Mouse (Mus musculus) kidney, adult 2 months (tissue): Measurements from ENCODE around the gene Dlg2. TPM values are rescaled to one million over a fixed set of nuclear protein-coding genes. Genes with fewer than 3 reads are reported as not detected.

Experiments
- DNase-seq: peaks from one replicate; pipeline ENCODE4 v3.0.0; 2021
- H3K27ac ChIP-seq: fragments of 200-500 bp; 2 replicates; pipeline ENCODE4 v1.5.1; 2012; ENCODE audit warnings: low read depth, low read length, control low read depth, inconsistent platforms; ENCODE audit not compliant: insufficient read depth
- H3K27me3 ChIP-seq: fragments of 200-500 bp; replicated peaks from 2 replicates; pipeline ENCODE4 v1.6.1; 2012; ENCODE audit warnings: mild to moderate bottlenecking, moderate library complexity, low read length, inconsistent platforms; ENCODE audit not compliant: control insufficient read depth, insufficient read depth
- H3K36me3 ChIP-seq: fragments of 200-500 bp; 2 replicates; pipeline ENCODE4 v1.6.1; 2012; ENCODE audit warnings: mild to moderate bottlenecking, moderate library complexity, low read length, inconsistent platforms; ENCODE audit not compliant: control insufficient read depth, insufficient read depth
- H3K4me1 ChIP-seq: fragments of 200-500 bp; 2 replicates; pipeline ENCODE4 v1.6.1; 2011; ENCODE audit warnings: low read length; ENCODE audit not compliant: control insufficient read depth, insufficient read depth
- H3K4me3 ChIP-seq: fragments of 200-500 bp; 2 replicates; pipeline ENCODE4 v1.5.1; 2011; ENCODE audit warnings: mild to moderate bottlenecking, low read depth, low read length, control low read depth; ENCODE audit not compliant: insufficient read depth
- CTCF ChIP-seq: fragments of 200-500 bp; conservative IDR thresholded peaks from 2 replicates; pipeline ENCODE4 v1.5.1; 2011; ENCODE audit warnings: low read depth, mild to moderate bottlenecking, control low read depth, low read length, moderate library complexity, mixed read lengths; ENCODE audit not compliant: insufficient read depth, insufficient read length
- POLR2A ChIP-seq: fragments of 200-500 bp; IDR thresholded peaks from one replicate; pipeline ENCODE4 v1.6.1; 2011; ENCODE audit warnings: low read depth, low read length, control low read depth
- WGBS: fragments of 180-500 bp; shearing (Covaris S2); methylation state at CpG from one replicate; pipeline ENCODE4 v1.1.7; 2018; 5-methylcytosine and 5-hydroxymethylcytosine counted together
- polyA plus RNA-seq: library from polyadenylated mRNA; depleted of rRNA; stranded (reverse); fragments of >200 nt; gene quantifications from 2 replicates; pipeline ENCODE4 v1.2.3, GENCODE M21; 2012

Dlg2 gene
- polyA plus RNA-seq, 1 experiment, result 2.1 TPM

GRCm38 (mm10) chr7:91806632-91807031 lies 1330.2 kb downstream of the Dlg2 start:
- Histone ChIP-seq H3K36me3 (no peaks in the 10 kb centered on the region), H3K27ac (no peak overlapping the region), H3K27me3 (no peaks in the 10 kb centered on the region), H3K4me3 (no peak overlapping the region), H3K4me1 (no peaks in the 10 kb centered on the region)
- 54% methylated on average over 4 of the region's 4 CpGs for WGBS
- no peak for TF ChIP-seq POLR2A
- TF ChIP-seq CTCF, result no peak
- DNase-seq, result no peak

DNA sequence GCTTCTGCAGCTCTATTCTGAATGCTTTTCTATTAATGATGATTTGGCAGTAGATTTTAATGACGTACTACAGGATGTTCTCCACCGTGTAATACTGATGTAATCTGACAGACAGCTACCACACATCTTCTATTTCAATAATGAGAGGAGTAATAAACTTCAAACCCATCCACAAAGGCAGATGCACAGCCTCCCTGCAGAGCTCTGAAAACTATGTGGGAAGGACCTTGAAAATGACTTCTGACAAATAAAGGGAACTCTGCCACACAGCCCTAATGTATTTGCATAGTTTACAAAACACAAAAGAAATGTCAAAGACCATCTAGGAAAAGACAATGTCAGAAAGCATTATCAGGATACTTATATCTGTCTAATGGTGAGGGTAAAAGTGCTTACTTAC lies 1334.3 kb downstream of the Dlg2 start:
- H3K27ac ChIP-seq, result no peak overlapping the region

DNA sequence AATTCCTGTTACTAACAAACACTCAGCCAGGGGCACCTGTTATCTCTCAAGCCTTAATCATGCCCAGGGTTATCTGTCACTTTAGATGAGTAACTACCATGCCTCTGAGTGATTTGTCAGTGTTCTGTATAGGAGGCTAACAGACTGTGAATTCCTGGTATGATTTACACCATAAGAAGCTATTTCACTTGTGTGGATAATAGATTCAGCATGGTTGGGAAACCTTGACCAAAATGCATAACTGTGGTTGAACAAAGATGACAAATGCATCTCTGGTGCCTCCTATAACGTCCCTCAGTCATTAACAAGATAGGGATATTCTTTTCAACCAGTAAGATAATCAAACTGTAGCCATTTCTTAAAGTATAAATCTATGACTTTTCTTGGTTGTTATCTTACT lies 1341.5 kb downstream of the Dlg2 start:
- 59% methylated on average over 1 of the region's 1 CpGs for WGBS

More for the DNA sequence above, 1334.3 kb downstream of the Dlg2 start:
- Histone ChIP-seq H3K4me3 (no peak overlapping the region), H3K36me3 (no peaks in the 10 kb centered on the region), H3K27me3 (no peaks in the 10 kb centered on the region), H3K4me1 (no peaks in the 10 kb centered on the region)
- TF ChIP-seq POLR2A, result no peak
- TF ChIP-seq CTCF, result no peak
- DNase-seq, result no peak
- 40% methylated on average over 2 of the region's 2 CpGs for WGBS

GRCm38 (mm10) chr7:91832207-91832606 lies 1355.7 kb downstream of the Dlg2 start:
- Histone ChIP-seq H3K27ac (0 out of 2 replicates have a peak overlapping the region, but pooled peaks have one; percentile 11), H3K4me1 (no peaks in the 10 kb centered on the region), H3K4me3 (no peak overlapping the region), H3K36me3 (no peaks in the 10 kb centered on the region), H3K27me3 (no peaks in the 10 kb centered on the region)
- 55% methylated on average over 5 of the region's 5 CpGs for WGBS
- DNase-seq, result peak; percentile 1
- TF ChIP-seq POLR2A (no peak), CTCF (no peak)

More for the DNA sequence above, 1341.5 kb downstream of the Dlg2 start:
- DNase-seq, result no peak
- TF ChIP-seq CTCF (no peak), POLR2A (no peak)
- H3K27me3 ChIP-seq, result no peaks in the 10 kb centered on the region
- H3K36me3 ChIP-seq, result no peaks in the 10 kb centered on the region
- H3K4me1 ChIP-seq, result no peaks in the 10 kb centered on the region
- H3K4me3 ChIP-seq, result no peak overlapping the region
- no peak overlapping the region for H3K27ac ChIP-seq

GRCm38 (mm10) chr7:91845723-91846122 lies 1369.3 kb downstream of the Dlg2 start:
- TF ChIP-seq CTCF (no peak), POLR2A (no peak)
- DNase-seq, result no peak
- Histone ChIP-seq H3K4me1 (no peaks in the 10 kb centered on the region), H3K27me3 (no peaks in the 10 kb centered on the region), H3K36me3 (no peaks in the 10 kb centered on the region), H3K4me3 (no peak overlapping the region), H3K27ac (no peak overlapping the region)
- WGBS, result 30% methylated on average over 1 of the region's 1 CpGs

GRCm38 (mm10) chr7:91849364-91849763 lies 1372.9 kb downstream of the Dlg2 start:
- Histone ChIP-seq H3K4me1 (no peaks in the 10 kb centered on the region), H3K27me3 (no peaks in the 10 kb centered on the region), H3K36me3 (no peaks in the 10 kb centered on the region), H3K4me3 (no peak overlapping the region), H3K27ac (no peak overlapping the region)
- no peak for DNase-seq
- TF ChIP-seq CTCF (no peak), POLR2A (no peak)

DNA sequence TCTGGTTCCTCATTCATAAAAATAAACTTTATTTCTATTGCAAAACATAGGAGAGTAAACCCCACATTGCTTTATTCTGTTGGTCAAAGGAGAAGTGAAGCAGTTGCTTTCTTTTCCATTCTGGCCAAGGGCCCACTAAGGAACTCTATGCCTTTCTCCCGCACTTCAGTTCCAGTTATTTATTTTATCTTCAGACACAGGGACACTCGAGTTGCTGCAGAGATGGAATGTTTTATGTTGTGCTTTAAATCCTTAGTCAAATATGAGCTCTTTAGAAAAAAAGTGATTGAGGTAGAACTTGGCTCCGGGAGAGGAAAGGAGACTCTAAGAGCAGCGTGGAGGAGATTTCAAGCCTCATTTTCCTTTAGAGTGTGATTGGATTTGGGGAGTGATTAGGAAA lies 1377.2 kb downstream of the Dlg2 start:
- H3K27me3 ChIP-seq, result no peaks in the 10 kb centered on the region
- H3K36me3 ChIP-seq, result no peaks in the 10 kb centered on the region
- H3K4me3 ChIP-seq, result no peak overlapping the region
- no peaks in the 10 kb centered on the region for H3K4me1 ChIP-seq
- no peak for DNase-seq
- H3K27ac ChIP-seq, result no peak overlapping the region
- no peak for TF ChIP-seq CTCF
- TF ChIP-seq POLR2A, result no peak
- WGBS, result 44% methylated on average over 4 of the region's 4 CpGs
